Mouse (Mus musculus): ENCODE measurements at regions not wholly inside any gene's neighbourhood (a gene's known extent, or its start where the extent isn't known, plus 50 kb on each side); places are given as distances from the start of the nearest gene placed in this dataset.

DNA sequence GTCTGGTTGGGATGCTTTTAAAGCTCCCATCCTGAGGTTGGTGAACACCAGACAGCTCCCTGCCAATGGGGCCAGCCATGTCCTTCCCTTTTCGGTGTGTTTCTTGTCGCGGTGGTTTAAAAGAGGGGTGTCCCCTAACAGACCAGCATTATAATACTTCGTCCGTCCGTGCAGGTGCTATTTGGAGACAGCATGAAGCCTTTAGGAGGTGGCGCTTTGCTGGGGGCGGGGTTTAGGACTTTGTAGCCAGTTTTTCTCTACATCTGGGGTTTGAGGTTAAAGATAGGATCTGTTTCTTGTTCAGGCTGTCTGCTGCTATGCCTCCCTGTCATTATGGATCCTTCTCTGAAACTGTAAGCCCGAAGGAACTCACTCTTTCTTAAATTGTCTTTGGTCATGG, 89.3 kb upstream of the Rbms1 start:
- Histone ChIP-seq H3K79me2 (ENCODE audit: control insufficient read depth, insufficient read depth) (no peaks in the 10 kb centered on the region), H3K36me3 (ENCODE audit: control insufficient read depth, insufficient read depth) (no peaks in the 10 kb centered on the region), H3ac (ENCODE audit: control insufficient read depth, insufficient read length) (no peak overlapping the region), H3K27me3 (ENCODE audit: control insufficient read depth, insufficient read depth, insufficient read length) (no peaks in the 10 kb centered on the region), H3K4me2 (ENCODE audit: low read depth) (no peak overlapping the region), H3K4me3 (no peak overlapping the region)
- TF ChIP-seq MAX (IDR thresholded peaks at IDR 0.05; ENCODE audit: low read depth) = no peak
- TF ChIP-seq POLR2AphosphoS2 (IDR thresholded peaks at IDR 0.05; ENCODE audit: insufficient read length, low read depth) = no peak
- TF ChIP-seq MYOD1 (IDR thresholded peaks at IDR 0.05; ENCODE audit: control insufficient read depth in 1 of 3, insufficient read length in 2 of 3, low read depth in 2 of 3) = no peak
- TF ChIP-seq TCF3 (IDR thresholded peaks at IDR 0.05; ENCODE audit: insufficient read length, low read depth) = no peak
- no peak for TF ChIP-seq E2F4 (IDR thresholded peaks at IDR 0.05; ENCODE audit: insufficient read depth)
- no peak for TF ChIP-seq USF1 (IDR thresholded peaks at IDR 0.05; ENCODE audit: low read depth)
- TF ChIP-seq MYOG (IDR thresholded peaks at IDR 0.05; ENCODE audit: control insufficient read depth in 1 of 3, insufficient read depth in 1 of 3, insufficient read length in 2 of 3, low read depth in 2 of 3) = no peak
- no peak for TF ChIP-seq CEBPB (IDR thresholded peaks at IDR 0.05; ENCODE audit: insufficient read depth, poor library complexity, severe bottlenecking)
- TF ChIP-seq REST (IDR thresholded peaks at IDR 0.05; ENCODE audit: insufficient read depth, insufficient read length) = no peak
- no peak for TF ChIP-seq SRF (IDR thresholded peaks at IDR 0.05; ENCODE audit: control insufficient read depth, insufficient read length, low read depth)
- TF ChIP-seq POLR2A (IDR thresholded peaks at IDR 0.05; ENCODE audit: insufficient read length, low read depth) = no peak
- no peak for TF ChIP-seq TCF12 (IDR thresholded peaks at IDR 0.05; ENCODE audit: insufficient read depth, poor library complexity, severe bottlenecking)

- no peak overlapping the region for H3ac ChIP-seq (ENCODE audit: control insufficient read depth, insufficient read length)
- H3K36me3 ChIP-seq (ENCODE audit: control insufficient read depth, insufficient read depth) = no peaks in the 10 kb centered on the region
- no peaks in the 10 kb centered on the region for H3K27me3 ChIP-seq (ENCODE audit: control insufficient read depth, insufficient read depth, insufficient read length)
- H3K79me2 ChIP-seq (ENCODE audit: control insufficient read depth, insufficient read depth) = no peaks in the 10 kb centered on the region
- TF ChIP-seq CEBPB (IDR thresholded peaks at IDR 0.05; ENCODE audit: insufficient read depth, poor library complexity, severe bottlenecking) = no peak
- no peak overlapping the region for H3K4me2 ChIP-seq (ENCODE audit: low read depth)
- H3K4me3 ChIP-seq = no peak overlapping the region
These were observed 88.8 kb upstream of the Rbms1 start for GRCm38 (mm10) chr2:61051808-61052207.

DNA sequence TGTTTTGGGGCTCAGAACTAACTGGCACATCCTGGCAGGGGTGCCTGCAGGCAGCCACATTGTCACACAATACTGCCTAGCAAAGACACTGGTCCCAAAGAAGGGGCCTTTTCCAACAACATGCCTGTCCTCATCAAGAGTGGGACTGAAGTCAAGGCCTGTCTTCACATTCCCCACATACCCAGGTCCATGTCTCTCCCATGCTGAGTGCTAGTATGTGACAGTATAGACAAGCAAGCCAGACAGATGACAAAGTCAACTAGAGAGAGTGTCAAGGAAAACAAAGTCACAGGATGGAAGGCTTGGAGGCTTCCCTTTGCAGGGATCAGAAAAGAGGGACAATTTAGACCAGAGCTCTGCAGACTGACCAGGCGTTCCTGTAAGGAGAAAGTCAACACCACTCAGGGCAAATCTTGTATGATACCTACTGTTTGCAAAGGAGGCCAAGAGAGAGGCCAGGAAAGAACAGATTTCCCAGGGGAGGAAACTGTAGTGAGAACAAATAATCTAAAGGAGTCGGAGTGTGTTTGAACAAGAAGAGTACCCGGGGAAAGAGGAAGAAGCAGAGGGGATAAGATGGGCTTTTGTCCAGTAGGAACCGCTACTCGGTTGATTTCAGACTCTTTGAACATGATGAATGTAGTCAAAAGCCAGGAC, 83.2 kb upstream of the Rbms1 start:
- Histone ChIP-seq H3K4me3 (no peak overlapping the region), H3ac (ENCODE audit: control insufficient read depth, insufficient read length) (no peak overlapping the region), H3K27me3 (ENCODE audit: control insufficient read depth, insufficient read depth, insufficient read length) (no peaks in the 10 kb centered on the region), H3K79me2 (ENCODE audit: control insufficient read depth, insufficient read depth) (no peaks in the 10 kb centered on the region), H3K4me2 (ENCODE audit: low read depth) (no peak overlapping the region), H3K36me3 (ENCODE audit: control insufficient read depth, insufficient read depth) (no peaks in the 10 kb centered on the region)
- no peak for TF ChIP-seq CEBPB (IDR thresholded peaks at IDR 0.05; ENCODE audit: insufficient read depth, poor library complexity, severe bottlenecking)
- no peak for TF ChIP-seq POLR2AphosphoS2 (IDR thresholded peaks at IDR 0.05; ENCODE audit: insufficient read length, low read depth)
- TF ChIP-seq SRF (IDR thresholded peaks at IDR 0.05; ENCODE audit: control insufficient read depth, insufficient read length, low read depth) = no peak
- no peak for TF ChIP-seq MYOD1 (IDR thresholded peaks at IDR 0.05; ENCODE audit: control insufficient read depth in 1 of 3, insufficient read length in 2 of 3, low read depth in 2 of 3)
- no peak for TF ChIP-seq MAX (IDR thresholded peaks at IDR 0.05; ENCODE audit: low read depth)
- TF ChIP-seq MYOG (IDR thresholded peaks at IDR 0.05; ENCODE audit: control insufficient read depth in 1 of 3, insufficient read depth in 1 of 3, insufficient read length in 2 of 3, low read depth in 2 of 3) = no peak
- TF ChIP-seq REST (IDR thresholded peaks at IDR 0.05; ENCODE audit: insufficient read depth, insufficient read length) = no peak
- no peak for TF ChIP-seq E2F4 (IDR thresholded peaks at IDR 0.05; ENCODE audit: insufficient read depth)
- TF ChIP-seq USF1 (IDR thresholded peaks at IDR 0.05; ENCODE audit: low read depth) = no peak
- no peak for TF ChIP-seq TCF12 (IDR thresholded peaks at IDR 0.05; ENCODE audit: insufficient read depth, poor library complexity, severe bottlenecking)
- TF ChIP-seq TCF3 (IDR thresholded peaks at IDR 0.05; ENCODE audit: insufficient read length, low read depth) = no peak
- no peak for TF ChIP-seq POLR2A (IDR thresholded peaks at IDR 0.05; ENCODE audit: insufficient read length, low read depth)

DNA sequence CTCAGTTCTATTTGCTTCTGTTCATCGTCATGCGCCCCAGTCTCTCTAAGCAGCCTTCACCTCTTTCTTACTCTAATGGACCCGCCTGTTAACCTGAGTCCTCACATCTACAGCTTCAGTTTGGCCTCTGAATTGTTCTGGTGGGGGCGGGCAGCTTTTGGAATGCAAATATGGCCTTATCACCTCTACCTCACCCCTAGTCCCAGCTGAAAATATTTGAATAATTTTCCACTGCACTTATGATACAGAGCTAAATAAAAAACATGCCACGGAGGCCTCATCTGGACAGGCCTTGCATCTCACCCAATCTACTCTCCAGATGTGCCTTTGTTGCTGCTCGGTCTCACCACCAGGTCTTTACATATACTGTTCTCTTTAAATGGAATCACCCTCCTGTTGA, 82.5 kb upstream of the Rbms1 start:
- no peaks in the 10 kb centered on the region for H3K27me3 ChIP-seq (ENCODE audit: control insufficient read depth, insufficient read depth, insufficient read length)
- H3ac ChIP-seq (ENCODE audit: control insufficient read depth, insufficient read length) = no peak overlapping the region
- H3K79me2 ChIP-seq (ENCODE audit: control insufficient read depth, insufficient read depth) = no peaks in the 10 kb centered on the region
- TF ChIP-seq POLR2AphosphoS2 (IDR thresholded peaks at IDR 0.05; ENCODE audit: insufficient read length, low read depth) (no peak), REST (IDR thresholded peaks at IDR 0.05; ENCODE audit: insufficient read depth, insufficient read length) (no peak), MYOG (IDR thresholded peaks at IDR 0.05; ENCODE audit: control insufficient read depth in 1 of 3, insufficient read depth in 1 of 3, insufficient read length in 2 of 3, low read depth in 2 of 3) (no peak), TCF3 (IDR thresholded peaks at IDR 0.05; ENCODE audit: insufficient read length, low read depth) (no peak), MAX (IDR thresholded peaks at IDR 0.05; ENCODE audit: low read depth) (no peak), USF1 (IDR thresholded peaks at IDR 0.05; ENCODE audit: low read depth) (no peak), POLR2A (IDR thresholded peaks at IDR 0.05; ENCODE audit: insufficient read length, low read depth) (no peak), SRF (IDR thresholded peaks at IDR 0.05; ENCODE audit: control insufficient read depth, insufficient read length, low read depth) (no peak), E2F4 (IDR thresholded peaks at IDR 0.05; ENCODE audit: insufficient read depth) (no peak), TCF12 (IDR thresholded peaks at IDR 0.05; ENCODE audit: insufficient read depth, poor library complexity, severe bottlenecking) (no peak), MYOD1 (IDR thresholded peaks at IDR 0.05; ENCODE audit: control insufficient read depth in 1 of 3, insufficient read length in 2 of 3, low read depth in 2 of 3) (no peak), CEBPB (IDR thresholded peaks at IDR 0.05; ENCODE audit: insufficient read depth, poor library complexity, severe bottlenecking) (no peak)
- no peak overlapping the region for H3K4me3 ChIP-seq
- H3K4me2 ChIP-seq (ENCODE audit: low read depth) = no peak overlapping the region
- no peaks in the 10 kb centered on the region for H3K36me3 ChIP-seq (ENCODE audit: control insufficient read depth, insufficient read depth)

GRCm38 (mm10) chr2:61032920-61033319, 69.9 kb upstream of the Rbms1 start:
- TF ChIP-seq MYOD1 (IDR thresholded peaks at IDR 0.05; ENCODE audit: control insufficient read depth in 1 of 3, insufficient read length in 2 of 3, low read depth in 2 of 3) = no peak
- no peak for TF ChIP-seq USF1 (IDR thresholded peaks at IDR 0.05; ENCODE audit: low read depth)
- TF ChIP-seq POLR2AphosphoS2 (IDR thresholded peaks at IDR 0.05; ENCODE audit: insufficient read length, low read depth) = no peak
- no peak for TF ChIP-seq MAX (IDR thresholded peaks at IDR 0.05; ENCODE audit: low read depth)
- no peak for TF ChIP-seq TCF12 (IDR thresholded peaks at IDR 0.05; ENCODE audit: insufficient read depth, poor library complexity, severe bottlenecking)
- TF ChIP-seq CEBPB (IDR thresholded peaks at IDR 0.05; ENCODE audit: insufficient read depth, poor library complexity, severe bottlenecking) = no peak
- TF ChIP-seq E2F4 (IDR thresholded peaks at IDR 0.05; ENCODE audit: insufficient read depth) = no peak
- TF ChIP-seq MYOG (IDR thresholded peaks at IDR 0.05; ENCODE audit: control insufficient read depth in 1 of 3, insufficient read depth in 1 of 3, insufficient read length in 2 of 3, low read depth in 2 of 3) = no peak
- TF ChIP-seq TCF3 (IDR thresholded peaks at IDR 0.05; ENCODE audit: insufficient read length, low read depth) = no peak
- TF ChIP-seq SRF (IDR thresholded peaks at IDR 0.05; ENCODE audit: control insufficient read depth, insufficient read length, low read depth) = no peak
- no peak for TF ChIP-seq POLR2A (IDR thresholded peaks at IDR 0.05; ENCODE audit: insufficient read length, low read depth)
- no peak for TF ChIP-seq REST (IDR thresholded peaks at IDR 0.05; ENCODE audit: insufficient read depth, insufficient read length)
- Histone ChIP-seq H3K79me2 (ENCODE audit: control insufficient read depth, insufficient read depth) (no peaks in the 10 kb centered on the region), H3K27me3 (ENCODE audit: control insufficient read depth, insufficient read depth, insufficient read length) (no peaks in the 10 kb centered on the region), H3K4me2 (ENCODE audit: low read depth) (no peak overlapping the region), H3K4me3 (no peak overlapping the region), H3K36me3 (ENCODE audit: control insufficient read depth, insufficient read depth) (no peaks in the 10 kb centered on the region), H3ac (ENCODE audit: control insufficient read depth, insufficient read length) (no peak overlapping the region)
